22 mouse cellular contexts compared by ENCODE assay signal in genomic region chr6:37506909-37507515, GRCm38 (mm10). TPM values are rescaled to one million over a fixed set of nuclear protein-coding genes. Genes with fewer than 3 reads are reported as not detected.
"Had no signal": no experiment of that assay in that cellular context is flagged by ENCODE, and none has a peak within 500 bp of the region (broad histone marks: within the 10 kb centered on the region; RNA-seq: fewer than 3 reads in every experiment).

No protein-coding gene starts in this region.

- DNase-seq: kidney, postnatal 14 days; liver, embryonic 13.5 days; liver, postnatal 0 days; right cerebral cortex, postnatal 25 days; thymus, adult 2 months; thymus, postnatal 25 days had no signal

- H3K9ac ChIP-seq: liver, embryonic 13.5 days; liver, postnatal 0 days; midbrain, embryonic 15.5 days; neural tube, embryonic 12.5 days had no signal

- H3K27me3 ChIP-seq: liver, embryonic 13.5 days; midbrain, embryonic 15.5 days; neural tube, embryonic 12.5 days had no signal

- H3K4me1 ChIP-seq: limb, embryonic 10.5 days; liver, embryonic 13.5 days; megakaryocyte, embryonic 14.5 days; midbrain, embryonic 15.5 days; neural tube, embryonic 12.5 days had no signal

- H3K9me3 ChIP-seq: limb, embryonic 10.5 days; liver, embryonic 13.5 days; megakaryocyte, embryonic 14.5 days; midbrain, embryonic 15.5 days; neural tube, embryonic 12.5 days had no signal

- ATAC-seq: hindbrain, postnatal 0 days; liver, postnatal 0 days; midbrain, embryonic 15.5 days had no signal

- H3K36me3 ChIP-seq: limb, embryonic 10.5 days; liver, embryonic 13.5 days; midbrain, embryonic 15.5 days; neural tube, embryonic 12.5 days had no signal

- H3K4me2 ChIP-seq: liver, embryonic 13.5 days; midbrain, embryonic 11.5 days; midbrain, embryonic 15.5 days; neural tube, embryonic 12.5 days had no signal

- H3K27ac ChIP-seq: hindbrain, postnatal 0 days; left cerebral cortex, adult 2 months; limb, embryonic 10.5 days; liver, embryonic 13.5 days; macrophage; midbrain, embryonic 15.5 days; neural tube, embryonic 12.5 days had no signal

- H3K4me3 ChIP-seq: left cerebral cortex, adult 2 months; limb, embryonic 10.5 days; liver, embryonic 13.5 days; megakaryocyte, embryonic 14.5 days; midbrain, embryonic 15.5 days; neural tube, embryonic 12.5 days had no signal

RNA-seq across cellular contexts. Expression of gene Akr1d1, which starts 23.0 kb away (rescaled TPM):
- total RNA-seq: hindbrain, postnatal 0 days; layer of hippocampus, postnatal 25 days; left cerebral cortex, adult 2 months; left cerebral cortex, postnatal 14 days; monocyte, adult 5-6 weeks; neutrophil, adult 5-6 weeks had no signal
- polyA plus RNA-seq: hindbrain, postnatal 0 days; limb, embryonic 10.5 days; lung, embryonic 16.5 days; macrophage; midbrain, embryonic 11.5 days; midbrain, embryonic 15.5 days; neural tube, embryonic 12.5 days; small intestine, adult 2 months; testis, adult 2 months; thymus, adult 2 months; urinary bladder, adult 2 months had no signal
